Mouse (Mus musculus) liver, embryonic 13.5 days (tissue): ENCODE data around the gene Plekhg3. TPM values are rescaled to one million over a fixed set of nuclear protein-coding genes. Genes with fewer than 3 reads are reported as not detected.

ENCODE experiments used
- ATAC-seq: fragments of 200-750 bp; cut with Nextera tagmentation; 2 replicates; pipeline ENCODE4 v1.8.0; 2017; ENCODE audit warnings: low read depth, mild to moderate bottlenecking, moderate number of reproducible peaks, moderate library complexity
- DNase-seq: peaks from one replicate; pipeline ENCODE4 v3.0.0; 2022
- H3K27ac ChIP-seq: fragments of 300-500 bp; sonication (generic); 2 replicates; pipeline ENCODE4 v1.5.1; 2015; ENCODE audit warnings: moderate library complexity, mild to moderate bottlenecking, inconsistent platforms
- H3K27me3 ChIP-seq: fragments of 300-500 bp; sonication (generic); 2 replicates; pipeline ENCODE4 v1.6.1; 2015; ENCODE audit warnings: mild to moderate bottlenecking, inconsistent platforms
- H3K36me3 ChIP-seq: fragments of 300-500 bp; sonication (generic); 2 replicates; pipeline ENCODE4 v1.6.1; 2015; ENCODE audit warnings: mild to moderate bottlenecking, inconsistent platforms
- H3K4me1 ChIP-seq: fragments of 300-500 bp; sonication (generic); replicated peaks from 2 replicates; pipeline ENCODE4 v1.6.1; 2015; ENCODE audit warnings: inconsistent platforms
- H3K4me2 ChIP-seq: fragments of 300-500 bp; sonication (generic); 2 replicates; pipeline ENCODE4 v1.6.1; 2015; ENCODE audit warnings: inconsistent platforms, mild to moderate bottlenecking, moderate library complexity
- H3K4me3 ChIP-seq: fragments of 300-500 bp; sonication (generic); replicated peaks from 2 replicates; pipeline ENCODE4 v1.5.1; 2015; ENCODE audit warnings: mild to moderate bottlenecking, inconsistent platforms
- H3K9ac ChIP-seq: fragments of 300-500 bp; sonication (generic); 2 replicates; pipeline ENCODE4 v1.6.1; 2015; ENCODE audit warnings: mild to moderate bottlenecking, inconsistent platforms
- H3K9me3 ChIP-seq: fragments of 300-500 bp; sonication (generic); replicated peaks from 2 replicates; pipeline ENCODE4 v1.6.1; 2016; ENCODE audit warnings: inconsistent platforms
- WGBS: fragments of 180-500 bp; shearing (Covaris S2); methylation state at CpG from one replicate; pipeline ENCODE4 v1.1.7; 2015; ENCODE audit not compliant: insufficient replicate concordance; 5-methylcytosine and 5-hydroxymethylcytosine counted together
- polyA plus RNA-seq: library from polyadenylated mRNA; unstranded; fragments of >200 nt; fragmentation: Nextera tagmentation; extraction: Ambion mirVana; gene quantifications from 2 replicates; pipeline ENCODE4 v1.2.1, GENCODE M21; 2015

The Plekhg3 gene
- polyA plus RNA-seq, 1 experiment from 2014 or later, result 1.7 TPM

GRCm38 (mm10) chr12:76572261-76573251, 41.9 kb downstream of the Plekhg3 start:
- peaks cover 31% of the 10 kb centered on the region for H3K36me3 ChIP-seq
- DNase-seq (no peak), ATAC-seq (no peak)
- H3K27me3 ChIP-seq, result peaks cover 16% of the 10 kb centered on the region; the same call in 1 of the 2 replicates
- peaks cover 22% of the 10 kb centered on the region for H3K4me1 ChIP-seq
- H3K4me2 ChIP-seq, result no peak overlapping the region
- no peaks in the 10 kb centered on the region for H3K9me3 ChIP-seq
- H3K4me3 ChIP-seq, result no peak overlapping the region
- H3K27ac ChIP-seq, result no peak overlapping the region
- H3K9ac ChIP-seq, result no peak overlapping the region
- 73% methylated on average over 27 of the region's 27 CpGs for WGBS

- H3K4me2 ChIP-seq, result no peak overlapping the region
- no peaks in the 10 kb centered on the region for H3K9me3 ChIP-seq
- 76% methylated on average over 6 of the region's 6 CpGs for WGBS
- no peak overlapping the region for H3K4me3 ChIP-seq
- peaks cover 16% of the 10 kb centered on the region; the same call in 1 of the 2 replicates for H3K27me3 ChIP-seq
- no peak for ATAC-seq
- H3K9ac ChIP-seq, result no peak overlapping the region
- H3K27ac ChIP-seq, result no peak overlapping the region
- H3K36me3 ChIP-seq, result peaks cover 36% of the 10 kb centered on the region
- DNase-seq, result no peak
- H3K4me1 ChIP-seq, result peaks cover 31% of the 10 kb centered on the region
Measured at GRCm38 (mm10) chr12:76573381-76573780, 42.7 kb downstream of the Plekhg3 start.

GRCm38 (mm10) chr12:76574815-76575214, 44.1 kb downstream of the Plekhg3 start:
- no peak overlapping the region for H3K4me3 ChIP-seq
- H3K4me1 ChIP-seq, result peaks cover 33% of the 10 kb centered on the region
- 83% methylated on average over 6 of the region's 6 CpGs for WGBS
- H3K27me3 ChIP-seq, result peaks cover 16% of the 10 kb centered on the region; the same call in 1 of the 2 replicates
- H3K36me3 ChIP-seq, result peaks cover 36% of the 10 kb centered on the region
- no peaks in the 10 kb centered on the region for H3K9me3 ChIP-seq
- H3K27ac ChIP-seq, result no peak overlapping the region
- H3K9ac ChIP-seq, result no peak overlapping the region
- no peak overlapping the region for H3K4me2 ChIP-seq
- ATAC-seq, result no peak
- DNase-seq, result no peak

GRCm38 (mm10) chr12:76576061-76576460, 45.4 kb downstream of the Plekhg3 start:
- Histone ChIP-seq H3K9me3 (no peaks in the 10 kb centered on the region), H3K4me1 (peaks cover 37% of the 10 kb centered on the region), H3K36me3 (peaks cover 36% of the 10 kb centered on the region), H3K27me3 (peaks cover 16% of the 10 kb centered on the region; the same call in 1 of the 2 replicates), H3K4me2 (peak overlapping the region; percentile 32), H3K4me3 (no peak overlapping the region), H3K9ac (no peak overlapping the region), H3K27ac (no peak overlapping the region)
- DNase-seq, result peak; percentile 69
- WGBS, result 27% methylated on average over 9 of the region's 9 CpGs
- peak; percentile 88 for ATAC-seq

- H3K4me3 ChIP-seq, result no peak overlapping the region
- H3K4me2 ChIP-seq, result no peak overlapping the region
- no peaks in the 10 kb centered on the region for H3K9me3 ChIP-seq
- H3K9ac ChIP-seq, result no peak overlapping the region
- peaks cover 37% of the 10 kb centered on the region for H3K4me1 ChIP-seq
- peaks cover 36% of the 10 kb centered on the region for H3K36me3 ChIP-seq
- peaks cover 16% of the 10 kb centered on the region; the same call in 1 of the 2 replicates for H3K27me3 ChIP-seq
- ATAC-seq (no peak), DNase-seq (no peak)
- 81% methylated on average over 8 of the region's 8 CpGs for WGBS
- H3K27ac ChIP-seq, result no peak overlapping the region
Measured at GRCm38 (mm10) chr12:76576806-76577205, 46.1 kb downstream of the Plekhg3 start.

GRCm38 (mm10) chr12:76577858-76578257, 47.2 kb downstream of the Plekhg3 start:
- Histone ChIP-seq H3K27me3 (peaks cover 16% of the 10 kb centered on the region; the same call in 1 of the 2 replicates), H3K4me2 (no peak overlapping the region), H3K9ac (no peak overlapping the region), H3K4me1 (peaks cover 37% of the 10 kb centered on the region), H3K36me3 (peaks cover 36% of the 10 kb centered on the region), H3K9me3 (no peaks in the 10 kb centered on the region), H3K4me3 (no peak overlapping the region), H3K27ac (no peak overlapping the region)
- WGBS, result 71% methylated on average over 16 of the region's 16 CpGs
- DNase-seq (no peak), ATAC-seq (no peak)

GRCm38 (mm10) chr12:76578465-76578864, 47.8 kb downstream of the Plekhg3 start:
- peaks cover 37% of the 10 kb centered on the region for H3K4me1 ChIP-seq
- 58% methylated on average over 2 of the region's 2 CpGs for WGBS
- H3K4me3 ChIP-seq, result no peak overlapping the region
- H3K27me3 ChIP-seq, result peaks cover 16% of the 10 kb centered on the region; the same call in 1 of the 2 replicates
- H3K27ac ChIP-seq, result no peak overlapping the region
- peaks cover 33% of the 10 kb centered on the region for H3K36me3 ChIP-seq
- H3K4me2 ChIP-seq, result no peak overlapping the region
- ATAC-seq, result no peak
- no peak for DNase-seq
- no peaks in the 10 kb centered on the region for H3K9me3 ChIP-seq
- no peak overlapping the region for H3K9ac ChIP-seq

GRCm38 (mm10) chr12:76579806-76580205, 49.1 kb downstream of the Plekhg3 start:
- H3K4me2 ChIP-seq, result no peak overlapping the region
- peaks cover 8% of the 10 kb centered on the region; the same call in 1 of the 2 replicates for H3K27me3 ChIP-seq
- no peaks in the 10 kb centered on the region for H3K9me3 ChIP-seq
- ATAC-seq (no peak), DNase-seq (no peak)
- H3K4me3 ChIP-seq, result no peak overlapping the region
- 47% methylated on average over 1 of the region's 1 CpGs for WGBS
- H3K9ac ChIP-seq, result no peak overlapping the region
- H3K36me3 ChIP-seq, result peaks cover 27% of the 10 kb centered on the region
- H3K27ac ChIP-seq, result no peak overlapping the region
- peaks cover 37% of the 10 kb centered on the region for H3K4me1 ChIP-seq

GRCm38 (mm10) chr12:76582139-76582538, 51.4 kb downstream of the Plekhg3 start:
- Histone ChIP-seq H3K9me3 (0 out of 2 replicates have a peak, but pooled peaks cover 4% of the 10 kb centered on the region), H3K4me1 (peaks cover 17% of the 10 kb centered on the region; the same call in 1 of the 2 replicates), H3K36me3 (peaks cover 10% of the 10 kb centered on the region), H3K4me2 (no peak overlapping the region), H3K9ac (no peak overlapping the region), H3K27ac (no peak overlapping the region), H3K27me3 (no peaks in the 10 kb centered on the region), H3K4me3 (no peak overlapping the region)
- 67% methylated on average over 3 of the region's 3 CpGs for WGBS
- DNase-seq (no peak), ATAC-seq (no peak)

- no peak overlapping the region for H3K4me3 ChIP-seq
- H3K27ac ChIP-seq, result no peak overlapping the region
- ATAC-seq (no peak), DNase-seq (no peak)
- H3K36me3 ChIP-seq, result peaks cover 5% of the 10 kb centered on the region
- 31% methylated on average over 6 of the region's 6 CpGs for WGBS
- no peak overlapping the region for H3K4me2 ChIP-seq
- no peaks in the 10 kb centered on the region for H3K27me3 ChIP-seq
- H3K4me1 ChIP-seq, result peaks cover 14% of the 10 kb centered on the region; the same call in 1 of the 2 replicates
- no peak overlapping the region for H3K9ac ChIP-seq
- 0 out of 2 replicates have a peak, but pooled peaks cover 4% of the 10 kb centered on the region for H3K9me3 ChIP-seq
Measured at GRCm38 (mm10) chr12:76582841-76583240, 52.1 kb downstream of the Plekhg3 start.

GRCm38 (mm10) chr12:76583454-76583853, 52.8 kb downstream of the Plekhg3 start:
- peaks cover 3% of the 10 kb centered on the region; the same call in 1 of the 2 replicates for H3K27me3 ChIP-seq
- no peaks in the 10 kb centered on the region for H3K36me3 ChIP-seq
- 81% methylated on average over 7 of the region's 7 CpGs for WGBS
- DNase-seq (no peak), ATAC-seq (no peak)
- H3K4me3 ChIP-seq, result no peak overlapping the region
- no peak overlapping the region for H3K27ac ChIP-seq
- H3K4me2 ChIP-seq, result no peak overlapping the region
- H3K4me1 ChIP-seq, result peaks cover 8% of the 10 kb centered on the region; the same call in 1 of the 2 replicates
- 0 out of 2 replicates have a peak, but pooled peaks cover 4% of the 10 kb centered on the region for H3K9me3 ChIP-seq
- no peak overlapping the region for H3K9ac ChIP-seq
